Comparison of ENCODE assay signal across 8 mouse cellular contexts in the genomic region with DNA sequence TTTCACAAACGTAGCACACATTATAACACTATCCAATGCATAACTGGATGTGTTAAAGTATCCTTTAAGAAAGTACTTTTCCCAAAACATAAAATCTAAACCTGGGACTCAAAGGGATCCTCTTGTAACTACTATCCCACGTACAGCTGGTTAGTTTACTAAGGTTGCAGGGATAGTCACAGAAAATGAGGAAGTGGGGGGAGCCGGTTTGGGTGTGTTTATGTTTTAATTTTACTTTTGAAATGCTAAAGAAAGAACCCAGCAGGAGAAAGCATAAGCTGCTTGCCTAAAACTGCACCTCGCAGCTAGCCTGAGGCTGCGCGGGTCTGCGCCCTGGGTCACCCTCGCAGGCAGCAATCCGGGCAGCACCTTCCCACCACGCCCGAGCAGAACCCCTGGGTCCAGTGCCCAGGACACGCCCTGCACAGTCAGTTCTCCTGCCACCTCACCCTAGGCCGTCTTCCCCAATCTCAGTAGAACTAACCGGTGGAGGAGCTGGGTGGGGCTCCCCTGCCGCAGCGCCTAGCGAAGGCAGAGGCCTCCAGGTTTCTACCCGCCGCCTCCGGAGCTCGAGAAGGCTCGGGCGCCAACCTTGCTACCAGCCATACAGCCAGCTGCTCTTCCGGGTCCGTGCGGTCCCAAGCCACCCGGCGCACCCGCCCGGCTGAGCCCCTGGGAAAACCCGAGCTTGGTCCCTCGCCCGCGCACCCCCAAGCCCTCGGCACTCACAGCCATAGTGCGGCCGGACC. TPM values are rescaled to one million over a fixed set of nuclear protein-coding genes. Genes with fewer than 3 reads are reported as not detected.
A peak's percentile ranks its signal among the peaks of the same experiment; 100 is the strongest.
DNase-seq lines count a peak whose midpoint lies in the region; ATAC-seq and TF ChIP-seq lines count a peak whose summit lies in the region.

No protein-coding gene starts in this region.

- H3K9me3 ChIP-seq in ES-E14 (ENCODE audit: control insufficient read depth, insufficient read depth, low read depth, low read length) = no peaks in the 10 kb centered on the region
- H3K9me3 ChIP-seq in forebrain, embryonic 10.5 days = no peaks in the 10 kb centered on the region
- no peaks in the 10 kb centered on the region for H3K9me3 ChIP-seq in intestine, embryonic 15.5 days
- H3K9me3 ChIP-seq in megakaryocyte, embryonic 14.5 days = no peaks in the 10 kb centered on the region

- H3K36me3 ChIP-seq in ES-E14 (ENCODE audit: control insufficient read depth, insufficient read depth, low read length, poor library complexity, severe bottlenecking) = peaks cover 11% of the 10 kb centered on the region
- H3K36me3 ChIP-seq in forebrain, embryonic 10.5 days (replicated peaks) = peaks cover 22% of the 10 kb centered on the region
- H3K36me3 ChIP-seq in intestine, embryonic 15.5 days = peaks cover 15% of the 10 kb centered on the region; the same call in 1 of the 2 replicates
- H3K36me3 ChIP-seq in megakaryocyte, embryonic 14.5 days (replicated peaks; ENCODE audit: low read length) = peaks cover 29% of the 10 kb centered on the region

- intact Hi-C loops in left cerebral cortex, postnatal 14 days (cut with DNase I) = loop anchor here (5.0 kb wide), 3 partner anchors 40 to 60 kb away; no protein-coding TSS in a partner anchor

- peak; percentile 57 for ATAC-seq in cerebellum, adult (ENCODE audit: insufficient number of reproducible peaks, low FRiP score, low TSS enrichment)
- ATAC-seq in intestine, embryonic 15.5 days = peak; percentile 85

- peak overlapping the region; percentile 75 for H3K4me2 ChIP-seq in intestine, embryonic 15.5 days (replicated peaks)

- 2% methylated on average over 37 of the region's 37 CpGs for WGBS in forebrain, embryonic 10.5 days
- 2% methylated on average over 37 of the region's 37 CpGs for WGBS in intestine, embryonic 15.5 days

- H3K4me3 ChIP-seq in ES-E14 (ENCODE audit: insufficient read depth in 1 of 2, low read depth in 1 of 2, low read length in 2 of 2, poor library complexity in 1 of 2, severe bottlenecking in 1 of 2) = peak overlapping the region; percentile 89 to 98
- H3K4me3 ChIP-seq in forebrain, embryonic 10.5 days = peak overlapping the region; percentile 90
- peak overlapping the region; percentile 72 for H3K4me3 ChIP-seq in intestine, embryonic 15.5 days (replicated peaks)
- peak overlapping the region; percentile 97 for H3K4me3 ChIP-seq in megakaryocyte, embryonic 14.5 days (replicated peaks)

- 0 out of 2 replicates have a peak, but pooled peaks cover 5% of the 10 kb centered on the region for H3K27me3 ChIP-seq in forebrain, embryonic 10.5 days (ENCODE audit: poor library complexity, severe bottlenecking)
- H3K27me3 ChIP-seq in intestine, embryonic 15.5 days (replicated peaks) = no peaks in the 10 kb centered on the region
- H3K27me3 ChIP-seq in megakaryocyte, embryonic 14.5 days (replicated peaks) = no peaks in the 10 kb centered on the region

- in situ Hi-C loops in ES-E14 (cut with MboI; ENCODE audit: low sequenced_read_pairs in 2 of 2, unreplicated experiment in 2 of 2) = no loop called here

- peaks cover 3 to 15% of the 10 kb centered on the region in 2 experiments; a peak in 3 of 4 replicates for H3K4me1 ChIP-seq in ES-E14 (ENCODE audit: control insufficient read depth in 2 of 2, insufficient read depth in 2 of 2, low read length in 2 of 2, poor library complexity in 1 of 2)
- peaks cover 20% of the 10 kb centered on the region for H3K4me1 ChIP-seq in forebrain, embryonic 10.5 days
- peaks cover 9% of the 10 kb centered on the region; the same call in 1 of the 2 replicates for H3K4me1 ChIP-seq in intestine, embryonic 15.5 days (replicated peaks)
- peaks cover 30% of the 10 kb centered on the region for H3K4me1 ChIP-seq in megakaryocyte, embryonic 14.5 days

- peak overlapping the region; percentile 38; the same call in 1 of the 2 replicates for H3K27ac ChIP-seq in ES-E14 (ENCODE audit: insufficient read depth, low read depth, low read length, poor library complexity, severe bottlenecking)
- H3K27ac ChIP-seq in forebrain, embryonic 10.5 days = peak overlapping the region; percentile 86
- H3K27ac ChIP-seq in intestine, embryonic 15.5 days = peak overlapping the region; percentile 90

- H3K9ac ChIP-seq in ES-E14 (ENCODE audit: insufficient read depth, low read depth, low read length, poor library complexity, severe bottlenecking) = peak overlapping the region; percentile 74
- peak overlapping the region; percentile 71 for H3K9ac ChIP-seq in intestine, embryonic 15.5 days

- no peak for DNase-seq in cerebellum, postnatal 14 days
- DNase-seq in ES-E14 (ENCODE audit: low read depth, low spot score) = no peak
- no peak for DNase-seq in forebrain, embryonic 10.5 days (ENCODE audit: extremely low spot score, low spot score)
- no peak for DNase-seq in left cerebral cortex, postnatal 14 days (ENCODE audit: low spot score in 2 of 2)
- DNase-seq in T-cell, adult 2 months (ENCODE audit: low spot score) = no peak

TF ChIP-seq in ES-E14, 5 proteins besides CTCF, POLR2A, EP300 and RAD21:
- TF ChIP-seq HCFC1 (IDR thresholded peaks at IDR 0.05; ENCODE audit: borderline replicate concordance, insufficient read depth, low read length) (no peak), CHD2 (IDR thresholded peaks at IDR 0.05; ENCODE audit: low read depth, low read length) (no peak), ZNF384 (IDR thresholded peaks at IDR 0.05; ENCODE audit: low read depth, low read length) (no peak), ZC3H11A (IDR thresholded peaks at IDR 0.05; ENCODE audit: borderline replicate concordance, low read depth, low read length) (no peak), MAFK (IDR thresholded peaks at IDR 0.05; ENCODE audit: insufficient read depth, low read depth, low read length) (no peak)

RNA-seq across cellular contexts. Expression of gene Iqgap1, which starts 23.2 kb away (rescaled TPM):
- total RNA-seq in ES-E14 (2012; rRNA removed) = 135 and 170 TPM in 2 replicates
- 29.1 TPM in 2 replicates for polyA plus RNA-seq in forebrain, embryonic 10.5 days (2016; fragmentation: Nextera tagmentation; extraction: Ambion mirVana)
- 72.9 and 76.2 TPM in 2 replicates for polyA plus RNA-seq in intestine, embryonic 15.5 days (2015; fragmentation: Nextera tagmentation; extraction: Ambion mirVana)
- polyA plus RNA-seq in megakaryocyte, embryonic 14.5 days (2012; ENCODE audit: insufficient read depth, low replicate concordance) = 2.0 and 2.2 TPM in 2 replicates
- total RNA-seq in left cerebral cortex, postnatal 14 days (2021) = 10 to 100 TPM; 22.6 to 27.0 TPM

RNA-seq across cellular contexts. Expression of gene Zscan2, which starts 58.1 kb away (rescaled TPM):
- 2.3 and 2.4 TPM in 2 replicates for total RNA-seq in ES-E14 (2012; rRNA removed)
- polyA plus RNA-seq in forebrain, embryonic 10.5 days (2016; fragmentation: Nextera tagmentation; extraction: Ambion mirVana) = 1.3 and 2.5 TPM in 2 replicates
- polyA plus RNA-seq in intestine, embryonic 15.5 days (2015; fragmentation: Nextera tagmentation; extraction: Ambion mirVana) = 1.1 and 1.6 TPM in 2 replicates
- 3.6 and 5.8 TPM in 2 replicates for polyA plus RNA-seq in megakaryocyte, embryonic 14.5 days (2012; ENCODE audit: insufficient read depth, low replicate concordance)
- 10 to 100 TPM; 10.3 to 10.8 TPM for total RNA-seq in left cerebral cortex, postnatal 14 days (2021)

Comparison
In these comparisons a context has a peak if more than half of its experiments do, and no peak if none do; other contexts are left out.
1. H3K27ac ChIP-seq: peak in every context shown above with its lines; median percentile 90 in intestine, embryonic 15.5 days; 86 in forebrain, embryonic 10.5 days; 38 in ES-E14.